Mouse (Mus musculus) frontal cortex, postnatal 14 days (tissue): ENCODE measurements around the gene Syne1.
A peak's percentile ranks its signal among the peaks of the same experiment; 100 is the strongest.

ENCODE experiments used
- DNase-seq, 2 experiments: peaks; one replicate each; pipeline ENCODE4 v3.0.0; 2022; ENCODE audit warnings: low spot score in 2 of 2

The Syne1 gene

GRCm38 (mm10) chr10:5437766-5438165 lies 113.5 kb downstream of the Syne1 start:
- DNase-seq, result no peak

GRCm38 (mm10) chr10:5423984-5424383 lies 127.3 kb downstream of the Syne1 start:
- no peak for DNase-seq

GRCm38 (mm10) chr10:5415730-5416129 lies 135.6 kb downstream of the Syne1 start:
- DNase-seq, result no peak

GRCm38 (mm10) chr10:5384131-5384776 lies 167.0 kb downstream of the Syne1 start:
- no peak for DNase-seq

- DNase-seq, result no peak
Observed at GRCm38 (mm10) chr10:5381536-5381935, 169.7 kb downstream of the Syne1 start.

- DNase-seq, result peak; percentile 14 to 37
Observed at GRCm38 (mm10) chr10:5378969-5379368, 172.3 kb downstream of the Syne1 start.

- no peak for DNase-seq
Observed at GRCm38 (mm10) chr10:5369599-5369998, 181.7 kb downstream of the Syne1 start.

- no peak for DNase-seq
Observed at GRCm38 (mm10) chr10:5368266-5368665, 183.0 kb downstream of the Syne1 start.

- no peak for DNase-seq
Observed at GRCm38 (mm10) chr10:5367465-5368011, 183.7 kb downstream of the Syne1 start.

- DNase-seq, result no peak
Observed at GRCm38 (mm10) chr10:5360560-5360959, 190.7 kb downstream of the Syne1 start.

GRCm38 (mm10) chr10:5356614-5357013 lies 194.7 kb downstream of the Syne1 start:
- no peak for DNase-seq

GRCm38 (mm10) chr10:5353390-5353789 lies 197.9 kb downstream of the Syne1 start:
- no peak for DNase-seq

- DNase-seq, result no peak
Observed at GRCm38 (mm10) chr10:5346911-5347310, 204.4 kb downstream of the Syne1 start.

- no peak for DNase-seq
Observed at GRCm38 (mm10) chr10:5343211-5343610, 208.1 kb downstream of the Syne1 start.

GRCm38 (mm10) chr10:5336394-5336793 lies 214.9 kb downstream of the Syne1 start:
- DNase-seq, result no peak

- no peak for DNase-seq
Observed at GRCm38 (mm10) chr10:5332801-5333200, 218.5 kb downstream of the Syne1 start.

- DNase-seq, result no peak
Observed at GRCm38 (mm10) chr10:5326716-5327115, 224.6 kb downstream of the Syne1 start.

- DNase-seq, result no peak
Observed at GRCm38 (mm10) chr10:5323741-5324395, 227.4 kb downstream of the Syne1 start.

- DNase-seq, result no peak
Observed at GRCm38 (mm10) chr10:5322562-5322961, 228.7 kb downstream of the Syne1 start.

GRCm38 (mm10) chr10:5317602-5318001 lies 233.7 kb downstream of the Syne1 start:
- peak in 1 of 2 experiments; percentile 61 for DNase-seq

- no peak for DNase-seq
Observed at GRCm38 (mm10) chr10:5312437-5312836, 238.8 kb downstream of the Syne1 start.

- no peak for DNase-seq
Observed at GRCm38 (mm10) chr10:5309961-5310713, 241.1 kb downstream of the Syne1 start.
